Mouse (Mus musculus) forebrain, postnatal 0 days (tissue): ENCODE measurements around the gene Tro. TPM values are rescaled to one million over a fixed set of nuclear protein-coding genes. Genes with fewer than 3 reads are reported as not detected.

Source experiments
- ATAC-seq: fragments of 200-750 bp; cut with Nextera tagmentation; 2 replicates; pipeline ENCODE4 v1.8.0; 2017; ENCODE audit warnings: mild to moderate bottlenecking, moderate library complexity
- DNase-seq: peaks from one replicate; pipeline ENCODE4 v3.0.0-alpha.2; 2015
- H3K27ac ChIP-seq: fragments of 300-500 bp; sonication (generic); 2 replicates; pipeline ENCODE4 v1.5.1; 2014; ENCODE audit warnings: low read depth, mild to moderate bottlenecking, antibody characterized with exemption, low read length, moderate library complexity, mixed read lengths
- H3K27me3 ChIP-seq: fragments of 300-500 bp; sonication (generic); 2 replicates; pipeline ENCODE4 v1.6.1; 2014; ENCODE audit warnings: mild to moderate bottlenecking, low read length, mixed read lengths; ENCODE audit not compliant: insufficient read depth
- H3K36me3 ChIP-seq: fragments of 300-500 bp; sonication (generic); 2 replicates; pipeline ENCODE4 v1.6.1; 2014; ENCODE audit warnings: mild to moderate bottlenecking, moderate library complexity; ENCODE audit not compliant: insufficient read depth
- H3K4me1 ChIP-seq: fragments of 300-500 bp; sonication (generic); 2 replicates; pipeline ENCODE4 v1.6.1; 2014; ENCODE audit warnings: antibody characterized with exemption; ENCODE audit not compliant: insufficient read depth
- H3K4me2 ChIP-seq: fragments of 300-500 bp; sonication (generic); 2 replicates; pipeline ENCODE4 v1.6.1; 2014; ENCODE audit warnings: low read depth, mild to moderate bottlenecking, moderate library complexity
- H3K4me3 ChIP-seq: fragments of 300-500 bp; sonication (generic); 2 replicates; pipeline ENCODE4 v1.5.1; 2014; ENCODE audit warnings: low read depth, low read length, mixed read lengths
- H3K9ac ChIP-seq: fragments of 300-500 bp; sonication (generic); 2 replicates; pipeline ENCODE4 v1.6.1; 2014; ENCODE audit warnings: mild to moderate bottlenecking
- H3K9me3 ChIP-seq: fragments of 300-500 bp; sonication (generic); 2 replicates; pipeline ENCODE4 v1.6.1; 2016; ENCODE audit warnings: low read length
- CTCF ChIP-seq: sonication (generic); IDR thresholded peaks from 2 replicates; pipeline ENCODE4 v1.5.1; 2016; ENCODE audit warnings: antibody characterized with exemption, control low read depth, low read depth
- WGBS: fragments of 180-500 bp; shearing (Covaris S2); extraction: QIAGEN DNeasy Blood & Tissue Kit; methylation state at CpG from one replicate; pipeline ENCODE4 v1.1.7; 2014; 5-methylcytosine and 5-hydroxymethylcytosine counted together
- polyA plus RNA-seq: library from polyadenylated mRNA; unstranded; fragments of >200 nt; fragmentation: Nextera tagmentation; extraction: Ambion mirVana; gene quantifications from 2 replicates; pipeline ENCODE4 v1.2.1, GENCODE M21; 2015
- total RNA-seq: library from RNA; depleted of rRNA; stranded (reverse); fragments of >200 nt; gene quantifications from 2 replicates; pipeline ENCODE4 v1.2.3, GENCODE M21; 2014; rRNA removed

Tro gene
- total RNA-seq: 127 and 186 TPM in 2 replicates
- polyA plus RNA-seq: 51.8 and 61.8 TPM in 2 replicates

- Histone ChIP-seq H3K4me2 (peak within 1 kb of the TSS; percentile 41), H3K4me1 (no peaks in the 10 kb centered on the region), H3K4me3 (peak within 1 kb of the TSS; percentile 54), H3K27me3 (no peaks in the 10 kb centered on the region), H3K9me3 (no peaks in the 10 kb centered on the region), H3K9ac (peak within 1 kb of the TSS; percentile 61), H3K36me3 (0 out of 2 replicates have a peak, but pooled peaks cover 5% of the 10 kb centered on the region), H3K27ac (peak within 1 kb of the TSS; percentile 76)
- TF ChIP-seq CTCF: peak; percentile 47
- 31% methylated on average over 37 of the region's 37 CpGs for WGBS
- ATAC-seq (peak; percentile 88), DNase-seq (peak; percentile 80)
Observed at GRCm38 (mm10) chrX:150656908-150657796, at the start of gene Tro. Tro (minus strand) TSS chrX:150657583.

GRCm38 (mm10) chrX:150677505-150677904 lies 20.1 kb upstream of the Tro start:
- WGBS: 46% methylated on average over 1 of the region's 1 CpGs
- Histone ChIP-seq H3K4me2 (no peak overlapping the region), H3K9ac (no peak overlapping the region), H3K4me1 (no peaks in the 10 kb centered on the region), H3K27ac (no peak overlapping the region), H3K4me3 (no peak overlapping the region), H3K27me3 (no peaks in the 10 kb centered on the region), H3K9me3 (no peaks in the 10 kb centered on the region), H3K36me3 (no peaks in the 10 kb centered on the region)
- no peak for DNase-seq
- TF ChIP-seq CTCF: no peak
- ATAC-seq: no peak

GRCm38 (mm10) chrX:150662809-150663208 lies 5.4 kb upstream of the Tro start:
- 37% methylated on average over 4 of the region's 4 CpGs for WGBS
- H3K4me3 ChIP-seq: no peak overlapping the region
- H3K4me2 ChIP-seq: no peak overlapping the region
- H3K4me1 ChIP-seq: no peaks in the 10 kb centered on the region
- H3K27ac ChIP-seq: no peak overlapping the region
- no peak overlapping the region for H3K9ac ChIP-seq
- no peaks in the 10 kb centered on the region for H3K9me3 ChIP-seq
- DNase-seq (no peak), ATAC-seq (no peak)
- peak; percentile 46 for TF ChIP-seq CTCF
- H3K36me3 ChIP-seq: no peaks in the 10 kb centered on the region
- H3K27me3 ChIP-seq: no peaks in the 10 kb centered on the region

- H3K36me3 ChIP-seq: 0 out of 2 replicates have a peak, but pooled peaks cover 5% of the 10 kb centered on the region
- no peaks in the 10 kb centered on the region for H3K27me3 ChIP-seq
- H3K4me1 ChIP-seq: no peaks in the 10 kb centered on the region
- ATAC-seq: no peak
- H3K27ac ChIP-seq: peak overlapping the region; percentile 76; the same call in 1 of the 2 replicates
- peak overlapping the region; percentile 41 for H3K4me2 ChIP-seq
- H3K9ac ChIP-seq: peak overlapping the region; percentile 61
- 31% methylated on average over 3 of the region's 3 CpGs for WGBS
- DNase-seq: no peak
- no peaks in the 10 kb centered on the region for H3K9me3 ChIP-seq
- TF ChIP-seq CTCF: no peak
- H3K4me3 ChIP-seq: peak overlapping the region; percentile 54
Observed at GRCm38 (mm10) chrX:150657797-150658118, 375 bp upstream of the Tro start.

GRCm38 (mm10) chrX:150656122-150656907 lies 1.1 kb downstream of the Tro start:
- 37% methylated on average over 37 of the region's 44 CpGs for WGBS
- no peaks in the 10 kb centered on the region for H3K9me3 ChIP-seq
- H3K4me3 ChIP-seq: peak overlapping the region; percentile 54
- H3K36me3 ChIP-seq: peaks cover 5% of the 10 kb centered on the region; the same call in 1 of the 2 replicates
- peak; percentile 85 for DNase-seq
- H3K27me3 ChIP-seq: no peaks in the 10 kb centered on the region
- H3K4me1 ChIP-seq: no peaks in the 10 kb centered on the region
- peak; percentile 74 for ATAC-seq
- H3K9ac ChIP-seq: peak overlapping the region; percentile 61
- peak overlapping the region; percentile 76 for H3K27ac ChIP-seq
- TF ChIP-seq CTCF: no peak
- peak overlapping the region; percentile 41 for H3K4me2 ChIP-seq

- ATAC-seq: no peak
- no peaks in the 10 kb centered on the region for H3K4me1 ChIP-seq
- no peaks in the 10 kb centered on the region for H3K36me3 ChIP-seq
- H3K27ac ChIP-seq: no peak overlapping the region
- 57% methylated on average over 1 of the region's 1 CpGs for WGBS
- no peaks in the 10 kb centered on the region for H3K9me3 ChIP-seq
- TF ChIP-seq CTCF: no peak
- H3K27me3 ChIP-seq: no peaks in the 10 kb centered on the region
- no peak overlapping the region for H3K9ac ChIP-seq
- no peak for DNase-seq
- no peak overlapping the region for H3K4me3 ChIP-seq
- no peak overlapping the region for H3K4me2 ChIP-seq
Observed at GRCm38 (mm10) chrX:150636421-150636820, 21.0 kb downstream of the Tro start.
